Mouse (Mus musculus): ENCODE results near the gene Gm8897.
"Not testable (repeated sequence)": the region's sequence is repeated elsewhere in the genome, so short reads cannot be mapped to it uniquely, and the experiment has no call there.

- not testable (repeated sequence) for TF ChIP-seq CTCF (IDR thresholded peaks at IDR 0.05; ENCODE audit: control insufficient read depth, insufficient read depth, low read length); POLR2A (IDR thresholded peaks at IDR 0.05; ENCODE audit: borderline replicate concordance, control insufficient read depth, low read depth, low read length)
Observed at GRCm38 (mm10) chr5:11416118-11416517, at the start of gene Gm8897.

Measured in bone marrow, adult 2 months (tissue).